Mouse (Mus musculus) ES-Bruce4 (cell line): ENCODE data around the gene Phactr1. TPM values are rescaled to one million over a fixed set of nuclear protein-coding genes. Genes with fewer than 3 reads are reported as not detected.

Experiments
- H3K27ac ChIP-seq: 2 replicates; pipeline ENCODE4 v1.5.1; 2012; ENCODE audit warnings: low read length, inconsistent platforms; ENCODE audit not compliant: insufficient read depth
- H3K27me3 ChIP-seq: 2 replicates; pipeline ENCODE4 v1.6.1; 2012; ENCODE audit warnings: mild to moderate bottlenecking, low read length, inconsistent platforms; ENCODE audit not compliant: control insufficient read depth, poor library complexity, insufficient read depth, severe bottlenecking
- H3K36me3 ChIP-seq: 2 replicates; pipeline ENCODE4 v1.6.1; 2012; ENCODE audit warnings: inconsistent platforms, mild to moderate bottlenecking, low read length, moderate library complexity; ENCODE audit not compliant: control insufficient read depth, poor library complexity, insufficient read depth, severe bottlenecking
- H3K4me1 ChIP-seq: one replicate; pipeline ENCODE4 v1.8.1; 2011; ENCODE audit warnings: low read length; ENCODE audit not compliant: control insufficient read depth, insufficient read depth
- H3K4me3 ChIP-seq: 2 replicates; pipeline ENCODE4 v1.5.1; 2011; ENCODE audit warnings: low read depth, mild to moderate bottlenecking, low read length
- H3K9ac ChIP-seq: 2 replicates; pipeline ENCODE4 v1.6.1; 2012; ENCODE audit warnings: low read depth, mild to moderate bottlenecking, inconsistent platforms; ENCODE audit not compliant: poor library complexity, severe bottlenecking
- H3K9me3 ChIP-seq: replicated peaks from 2 replicates; pipeline ENCODE4 v1.6.1; 2012; ENCODE audit warnings: mild to moderate bottlenecking, low read length, inconsistent platforms; ENCODE audit not compliant: control insufficient read depth, poor library complexity, insufficient read depth, severe bottlenecking
- CTCF ChIP-seq: IDR thresholded peaks from one replicate; pipeline ENCODE4 v1.8.1; 2011; ENCODE audit warnings: low read depth, low read length
- EP300 ChIP-seq: IDR thresholded peaks from 2 replicates; pipeline ENCODE4 v1.6.1; 2011; ENCODE audit warnings: low read depth, low read length; ENCODE audit not compliant: insufficient read depth
- POLR2A ChIP-seq: IDR thresholded peaks from one replicate; pipeline ENCODE4 v1.8.1; 2011; ENCODE audit warnings: low read length; ENCODE audit not compliant: insufficient read depth
- polyA plus RNA-seq: library from polyadenylated mRNA; stranded (reverse); fragments of >200 nt; gene quantifications from 2 replicates; pipeline ENCODE4 v1.2.4, GENCODE M21; 2011; ENCODE audit warnings: low read depth; ENCODE audit not compliant: missing spikeins, insufficient read depth, insufficient read length

Phactr1 gene
- polyA plus RNA-seq, 1 experiment = 0.96 TPM

GRCm38 (mm10) chr13:42968537-42968936 is 288.1 kb downstream of the Phactr1 start:
- Histone ChIP-seq H3K27ac (no peak overlapping the region), H3K36me3 (no peaks in the 10 kb centered on the region), H3K9me3 (no peaks in the 10 kb centered on the region), H3K4me3 (no peak overlapping the region), H3K27me3 (no peaks in the 10 kb centered on the region), H3K4me1 (no peaks in the 10 kb centered on the region), H3K9ac (no peak overlapping the region)
- no peak for TF ChIP-seq POLR2A
- no peak for TF ChIP-seq EP300

- Histone ChIP-seq H3K9ac (no peak overlapping the region), H3K27ac (no peak overlapping the region), H3K4me1 (no peaks in the 10 kb centered on the region), H3K27me3 (no peaks in the 10 kb centered on the region), H3K9me3 (no peaks in the 10 kb centered on the region), H3K36me3 (no peaks in the 10 kb centered on the region), H3K4me3 (no peak overlapping the region)
- TF ChIP-seq CTCF = no peak
- no peak for TF ChIP-seq POLR2A
- TF ChIP-seq EP300 = no peak
Measured at GRCm38 (mm10) chr13:42973561-42973960, 293.1 kb downstream of the Phactr1 start.

- no peak overlapping the region for H3K4me3 ChIP-seq
- no peak for TF ChIP-seq POLR2A
- no peaks in the 10 kb centered on the region for H3K36me3 ChIP-seq
- H3K27ac ChIP-seq = no peak overlapping the region
- no peaks in the 10 kb centered on the region for H3K27me3 ChIP-seq
- no peak overlapping the region for H3K9ac ChIP-seq
- H3K4me1 ChIP-seq = no peaks in the 10 kb centered on the region
- no peaks in the 10 kb centered on the region for H3K9me3 ChIP-seq
Measured at GRCm38 (mm10) chr13:42973961-42974360, 293.5 kb downstream of the Phactr1 start.

DNA sequence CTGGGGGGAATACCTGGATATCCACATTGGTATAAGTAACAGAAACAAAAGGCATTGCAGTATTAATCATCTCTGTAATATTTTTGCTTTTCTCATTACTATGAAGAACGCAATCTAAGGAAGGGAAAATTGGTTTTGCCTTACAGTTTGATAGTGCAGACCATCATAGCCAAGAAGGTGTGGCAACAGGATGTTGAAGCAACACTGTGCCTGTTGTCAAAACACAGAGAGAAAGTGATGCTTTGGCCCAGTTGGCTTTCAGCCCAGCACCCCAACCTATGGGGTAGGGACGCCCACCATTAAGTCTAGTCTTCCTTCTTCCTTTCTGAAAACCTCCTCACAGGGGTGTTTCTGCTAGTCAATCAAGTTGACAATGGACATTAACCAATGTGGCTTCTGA is 294.1 kb downstream of the Phactr1 start:
- Histone ChIP-seq H3K9ac (no peak overlapping the region), H3K4me1 (no peaks in the 10 kb centered on the region), H3K4me3 (no peak overlapping the region), H3K36me3 (no peaks in the 10 kb centered on the region), H3K27me3 (no peaks in the 10 kb centered on the region), H3K27ac (no peak overlapping the region), H3K9me3 (no peaks in the 10 kb centered on the region)
- TF ChIP-seq CTCF (no peak), EP300 (no peak), POLR2A (no peak)

GRCm38 (mm10) chr13:42976144-42976543 is 295.7 kb downstream of the Phactr1 start:
- Histone ChIP-seq H3K9ac (no peak overlapping the region), H3K27ac (no peak overlapping the region), H3K4me3 (no peak overlapping the region), H3K4me1 (no peaks in the 10 kb centered on the region), H3K9me3 (no peaks in the 10 kb centered on the region), H3K36me3 (no peaks in the 10 kb centered on the region), H3K27me3 (no peaks in the 10 kb centered on the region)
- TF ChIP-seq POLR2A (no peak), CTCF (no peak), EP300 (no peak)

DNA sequence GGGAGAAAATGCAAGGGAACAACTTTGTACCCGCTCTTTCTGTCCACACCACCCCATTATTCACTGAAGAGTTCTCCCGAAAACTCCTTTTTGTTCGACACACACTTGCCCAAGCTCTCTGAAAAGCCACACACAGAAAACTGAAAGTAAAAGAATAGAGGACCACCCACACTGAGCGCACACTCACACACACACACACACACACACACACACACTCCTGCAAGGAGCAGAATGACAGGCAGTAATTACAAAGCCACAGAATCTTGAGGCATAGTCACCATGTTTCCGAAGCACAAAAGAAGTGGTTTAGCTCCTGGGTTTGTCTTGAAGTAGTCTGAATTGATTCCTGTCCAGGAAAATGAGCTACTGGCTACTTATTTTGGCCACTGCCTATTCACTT is 296.5 kb downstream of the Phactr1 start:
- TF ChIP-seq CTCF (no peak), POLR2A (no peak), EP300 (no peak)
- no peak overlapping the region for H3K27ac ChIP-seq
- H3K36me3 ChIP-seq = no peaks in the 10 kb centered on the region
- H3K4me3 ChIP-seq = no peak overlapping the region
- H3K27me3 ChIP-seq = no peaks in the 10 kb centered on the region
- no peaks in the 10 kb centered on the region for H3K4me1 ChIP-seq
- H3K9me3 ChIP-seq = no peaks in the 10 kb centered on the region
- H3K9ac ChIP-seq = no peak overlapping the region

- H3K27me3 ChIP-seq = no peaks in the 10 kb centered on the region
- no peak overlapping the region for H3K27ac ChIP-seq
- no peaks in the 10 kb centered on the region for H3K9me3 ChIP-seq
- no peak overlapping the region for H3K4me3 ChIP-seq
- TF ChIP-seq POLR2A (no peak), EP300 (no peak), CTCF (no peak)
- H3K9ac ChIP-seq = no peak overlapping the region
- no peaks in the 10 kb centered on the region for H3K36me3 ChIP-seq
- no peaks in the 10 kb centered on the region for H3K4me1 ChIP-seq
Measured at GRCm38 (mm10) chr13:42980581-42980980, 300.2 kb downstream of the Phactr1 start.
